Mouse (Mus musculus): Measurements from ENCODE around the gene B3gnt7. TPM values are rescaled to one million over a fixed set of nuclear protein-coding genes. Genes with fewer than 3 reads are reported as not detected.
"Not testable (repeated sequence)": the region's sequence is repeated elsewhere in the genome, so short reads cannot be mapped to it uniquely, and the experiment has no call there.

The B3gnt7 gene
- total RNA-seq, 2 experiments from 2014 or later = 0.42 to 0.75 TPM

DNA sequence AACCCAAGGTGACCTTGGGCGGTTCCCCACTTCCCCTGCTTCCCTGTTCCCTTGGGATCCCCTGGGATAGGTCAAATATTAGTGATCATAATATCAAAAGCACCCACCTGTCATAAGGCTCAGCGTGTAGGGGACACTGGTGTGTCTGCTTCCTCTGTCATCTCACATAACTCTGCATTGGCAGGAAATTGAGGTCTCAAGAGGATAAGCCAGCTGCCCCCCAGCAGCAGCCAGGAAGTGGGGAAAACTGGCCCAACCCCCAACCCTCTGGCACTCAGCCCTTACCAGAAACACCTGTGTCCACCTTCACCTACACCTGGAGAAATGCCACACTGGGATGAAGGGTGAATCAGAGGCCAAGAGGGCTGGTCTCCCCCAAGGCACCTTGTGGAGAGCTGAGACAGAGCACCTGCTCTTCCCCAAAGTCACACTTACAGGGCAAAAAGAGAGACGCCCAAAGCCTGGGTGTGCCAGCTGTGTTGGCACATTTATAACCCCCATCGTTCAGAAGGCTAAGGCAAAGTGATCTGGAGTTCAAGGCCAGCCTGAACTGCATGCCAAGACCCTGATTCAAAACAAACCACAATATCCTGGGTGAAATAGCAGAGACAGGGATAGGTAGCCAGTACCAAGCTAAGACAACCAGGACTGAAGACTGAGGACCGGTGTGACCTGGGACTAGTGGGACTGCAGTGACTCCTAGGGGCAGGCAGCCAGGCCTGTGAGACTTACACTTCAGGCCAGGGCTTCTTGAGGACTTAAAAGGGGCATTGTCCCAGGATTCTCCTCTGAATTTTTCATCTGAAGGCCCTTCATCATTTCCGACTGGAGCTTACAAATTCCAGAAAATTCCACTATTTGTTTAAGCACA, 1.2 kb upstream of the B3gnt7 start:
- no peak for DNase-seq

DNA sequence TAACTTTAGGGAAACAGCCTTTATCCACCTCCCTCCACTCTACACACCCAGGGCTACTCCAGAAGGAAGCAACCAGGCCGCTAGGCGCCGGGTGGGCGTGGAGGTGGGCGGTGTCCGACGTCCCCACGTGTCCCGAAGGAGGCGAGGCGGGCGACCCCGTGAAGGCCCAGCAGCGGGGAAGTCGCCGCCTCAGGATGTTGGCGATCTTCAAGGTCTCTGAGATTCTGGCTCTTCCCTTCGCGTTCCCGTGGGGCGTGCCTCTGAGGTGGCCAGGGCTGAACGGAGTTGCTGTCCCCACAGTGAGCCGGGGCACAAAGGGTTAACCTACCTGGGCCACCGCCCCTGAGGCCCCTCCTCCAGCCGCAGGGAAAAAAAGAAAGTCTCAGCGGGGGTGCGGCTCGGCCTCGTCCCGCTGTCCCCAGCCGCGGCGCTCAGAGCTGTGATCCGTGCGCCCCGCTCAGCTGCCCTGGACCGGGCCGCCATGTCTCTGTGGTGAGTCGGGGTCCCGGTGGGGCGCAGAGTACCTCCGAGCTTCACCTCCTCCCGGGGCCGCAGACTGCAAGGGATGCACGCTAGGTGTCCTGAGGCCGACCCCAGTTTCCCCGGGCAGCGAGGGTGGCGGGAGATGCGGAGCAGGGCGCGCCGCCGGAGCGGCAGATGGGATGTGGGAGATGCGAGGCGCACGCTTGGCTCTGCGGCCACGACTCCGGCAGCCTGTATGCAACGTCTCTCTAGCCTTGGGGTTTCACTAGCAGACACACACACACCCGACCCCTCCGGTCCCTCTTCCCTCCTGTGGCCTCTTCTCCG, 636 bp downstream of the B3gnt7 start:
- DNase-seq = peak; percentile 33 to 50

DNA sequence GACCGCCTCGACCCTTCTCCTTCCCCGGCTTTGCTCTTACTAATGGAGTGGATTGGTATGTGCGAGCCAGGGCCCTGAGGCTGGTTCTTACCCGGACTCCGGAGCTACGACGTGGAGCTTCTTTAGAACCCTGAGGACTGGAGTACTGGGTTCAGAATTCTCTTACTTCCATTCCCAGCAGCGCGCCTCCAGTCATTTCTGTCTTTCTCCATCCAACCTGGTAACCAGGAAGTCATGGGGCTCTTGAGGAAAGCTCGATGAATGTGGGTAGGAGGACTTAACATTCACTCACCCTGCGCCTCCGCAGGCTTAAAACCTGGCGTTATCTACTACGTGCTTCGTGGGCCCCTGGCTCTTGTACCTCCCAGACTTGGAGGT, 1.2 kb downstream of the B3gnt7 start:
- DNase-seq = no peak

DNA sequence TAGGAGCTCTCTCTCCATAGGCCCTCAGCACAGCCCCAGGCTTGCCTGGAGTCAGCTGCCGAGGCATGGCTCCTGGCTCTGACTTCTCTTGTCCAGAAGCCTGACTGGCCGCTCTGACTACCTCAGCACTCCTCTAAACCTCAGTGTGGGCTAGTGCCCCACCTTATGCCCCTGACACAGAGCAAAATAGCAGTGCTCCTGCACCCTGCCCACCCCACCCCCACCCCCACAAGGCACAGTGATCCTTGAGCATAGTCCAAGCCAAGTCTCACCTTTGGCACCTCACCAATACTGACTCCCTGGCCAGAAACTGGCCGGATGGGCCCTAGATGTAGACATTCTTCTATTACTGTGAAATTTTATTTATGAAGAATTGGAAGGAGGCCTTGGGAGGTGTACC, 4.1 kb downstream of the B3gnt7 start:
- no peak for DNase-seq

DNA sequence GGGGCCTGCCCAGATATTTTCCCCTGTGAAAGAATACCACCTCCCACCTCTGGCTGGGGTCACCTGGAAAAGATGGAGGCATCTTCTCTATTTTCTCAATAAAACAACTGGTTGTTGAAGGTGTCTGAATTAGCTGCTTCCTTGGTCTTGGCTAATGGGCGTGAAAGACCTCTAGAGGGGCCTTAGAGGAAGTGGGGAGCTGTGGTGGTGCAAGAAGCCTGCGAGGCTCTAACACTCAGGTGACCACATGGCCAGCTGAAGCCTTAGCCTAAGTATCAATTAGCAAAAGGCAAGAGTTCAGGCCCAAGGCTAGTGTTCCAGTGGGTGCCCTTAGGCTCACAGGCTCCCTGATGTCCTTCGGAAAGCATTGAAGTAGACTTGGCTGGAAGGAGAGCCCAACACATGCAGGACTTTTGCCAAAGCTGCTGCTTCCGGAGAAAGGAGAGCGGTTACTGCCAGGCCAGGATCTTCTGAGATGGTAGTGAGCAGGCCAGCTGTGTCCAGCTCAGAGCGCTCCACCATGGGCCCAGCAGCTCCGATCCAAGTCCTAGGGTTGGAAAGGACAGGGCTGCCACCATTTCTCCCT, 4.6 kb downstream of the B3gnt7 start:
- no peak for DNase-seq

- no peak for DNase-seq
Measured at GRCm38 (mm10) chr1:86307871-86308641, 5.4 kb downstream of the B3gnt7 start.

GRCm38 (mm10) chr1:86309270-86309833, 6.7 kb downstream of the B3gnt7 start:
- no peak for DNase-seq

DNA sequence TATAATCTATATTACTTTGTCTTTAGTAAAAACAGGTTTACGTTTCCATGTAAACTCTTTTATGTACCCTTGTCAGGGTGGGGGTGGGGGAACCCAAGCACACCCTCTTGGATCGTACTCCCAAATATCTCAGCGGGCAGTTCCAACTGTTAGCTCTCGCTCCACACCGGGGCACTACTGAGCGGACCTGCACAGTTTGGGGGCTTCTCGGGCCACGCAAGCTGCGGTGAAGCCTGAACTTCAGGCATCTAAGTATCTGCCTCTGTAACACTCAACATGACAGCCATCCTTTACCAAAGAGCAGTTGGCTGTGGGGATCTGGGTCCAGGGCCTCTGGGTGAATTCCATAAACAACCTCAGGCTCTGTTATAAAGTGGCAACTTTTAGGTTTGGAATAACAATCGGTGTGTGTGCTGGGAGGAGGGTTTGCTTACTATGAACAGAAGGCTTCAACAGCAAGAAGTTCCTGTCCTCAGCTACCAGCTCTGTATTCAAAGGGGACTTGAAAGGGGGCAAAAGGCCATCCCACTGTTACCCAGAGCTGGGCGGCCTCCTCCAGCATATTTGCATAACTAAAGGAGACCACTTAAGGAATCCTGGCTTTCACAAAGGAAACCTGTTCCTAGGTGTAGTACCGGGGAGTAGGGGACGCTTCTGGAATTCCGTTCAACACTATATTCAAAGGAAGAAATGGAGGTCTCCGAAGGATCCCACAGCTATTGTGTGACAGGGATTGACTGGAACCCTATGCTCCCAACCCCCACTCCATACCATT, 8.1 kb downstream of the B3gnt7 start:
- no peak for DNase-seq

DNA sequence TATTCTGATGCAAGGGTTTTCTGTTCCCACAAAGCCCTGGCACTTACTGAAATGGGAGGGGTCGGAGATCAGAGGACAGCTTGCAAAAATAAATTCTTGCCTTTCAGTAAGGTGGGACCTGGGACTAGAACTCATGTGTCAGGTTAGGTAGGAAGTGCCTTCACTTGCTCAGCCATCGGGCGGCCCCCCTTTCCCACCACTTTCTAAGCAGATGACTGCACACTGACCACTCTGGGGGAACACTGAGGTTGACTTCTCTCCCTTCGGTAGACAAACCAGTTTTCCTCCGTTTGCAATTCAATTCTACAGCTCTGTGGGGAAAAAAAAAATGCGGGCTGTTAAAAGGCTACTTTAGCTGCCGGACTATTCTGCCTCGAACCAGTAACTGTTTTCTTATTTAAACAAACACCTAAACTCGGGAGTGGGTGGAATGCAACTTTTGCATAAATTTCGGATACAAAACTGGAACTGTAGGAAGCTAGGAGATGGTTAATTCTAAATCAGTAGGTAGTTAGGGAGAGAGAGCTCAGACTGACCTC, 8.9 kb downstream of the B3gnt7 start:
- no peak for DNase-seq

GRCm38 (mm10) chr1:86312269-86312668, 9.6 kb downstream of the B3gnt7 start:
- no peak for DNase-seq

- no peak for DNase-seq
Measured at GRCm38 (mm10) chr1:86313096-86313771, 10.6 kb downstream of the B3gnt7 start.

DNA sequence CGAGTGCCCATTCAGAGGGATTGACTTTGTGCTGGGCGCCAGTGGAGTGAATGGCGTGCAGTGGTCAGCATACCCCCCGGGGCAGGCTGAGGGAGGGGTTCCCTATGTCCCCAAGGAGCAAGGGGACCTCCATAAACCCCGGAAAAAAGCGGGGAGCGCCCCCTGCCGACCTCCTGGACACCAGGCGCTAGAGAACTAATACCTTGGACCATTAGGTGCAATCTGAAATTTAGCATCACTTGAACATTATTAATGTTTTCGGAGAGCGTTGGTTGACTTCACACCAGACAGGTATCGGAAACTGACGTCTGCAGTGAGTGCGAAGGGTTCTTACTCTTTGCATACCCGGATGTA, 11.1 kb downstream of the B3gnt7 start:
- DNase-seq = peak in 1 of 2 experiments; percentile 33

DNA sequence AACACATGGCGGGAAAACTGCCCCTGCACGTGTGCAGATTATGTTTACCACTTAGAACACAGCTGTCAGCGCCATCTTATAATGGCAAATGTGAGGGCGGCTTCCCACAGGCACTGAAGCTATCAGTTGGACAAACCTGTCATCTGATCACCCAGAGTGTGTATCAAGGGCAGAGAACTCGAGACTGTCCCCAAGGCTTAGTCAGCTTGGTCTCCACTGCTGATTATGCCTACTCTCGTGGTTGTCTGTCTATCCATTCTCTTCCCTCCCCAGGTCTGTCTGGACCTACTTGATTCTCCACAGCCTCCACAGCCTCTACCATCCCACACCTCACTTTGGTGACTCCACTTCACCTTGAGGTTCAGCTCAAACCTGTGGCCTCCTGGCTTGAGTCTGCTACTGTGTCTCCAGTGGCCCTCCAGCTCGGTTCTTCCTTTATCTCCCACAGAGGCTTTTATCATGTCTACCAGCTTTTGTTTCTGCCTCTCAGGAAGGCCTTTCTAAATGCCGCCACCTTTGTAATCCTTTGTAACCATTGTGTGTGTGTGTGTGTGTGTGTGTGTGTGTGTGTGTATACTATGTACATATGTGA, 18.3 kb downstream of the B3gnt7 start:
- no peak for DNase-seq

DNA sequence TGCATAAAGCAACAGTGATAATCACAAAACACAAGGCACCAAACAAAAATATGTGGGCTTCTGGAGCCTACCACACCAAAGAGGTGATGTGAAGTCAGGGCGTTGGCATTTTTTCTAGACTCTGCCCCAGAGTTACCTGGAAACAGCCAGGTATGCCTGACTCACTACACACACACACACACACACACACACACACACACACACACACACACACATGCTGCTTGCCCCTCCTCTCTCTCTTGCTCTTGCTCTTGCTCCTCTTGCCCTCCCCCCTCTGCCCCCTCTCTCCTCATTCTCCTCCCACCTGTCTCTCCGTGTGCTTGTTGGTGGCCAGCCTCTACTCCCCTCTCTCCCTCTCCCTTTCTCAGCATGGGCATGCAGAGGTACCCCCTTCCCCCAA, 33.7 kb downstream of the B3gnt7 start:
- DNase-seq = no peak

DNA sequence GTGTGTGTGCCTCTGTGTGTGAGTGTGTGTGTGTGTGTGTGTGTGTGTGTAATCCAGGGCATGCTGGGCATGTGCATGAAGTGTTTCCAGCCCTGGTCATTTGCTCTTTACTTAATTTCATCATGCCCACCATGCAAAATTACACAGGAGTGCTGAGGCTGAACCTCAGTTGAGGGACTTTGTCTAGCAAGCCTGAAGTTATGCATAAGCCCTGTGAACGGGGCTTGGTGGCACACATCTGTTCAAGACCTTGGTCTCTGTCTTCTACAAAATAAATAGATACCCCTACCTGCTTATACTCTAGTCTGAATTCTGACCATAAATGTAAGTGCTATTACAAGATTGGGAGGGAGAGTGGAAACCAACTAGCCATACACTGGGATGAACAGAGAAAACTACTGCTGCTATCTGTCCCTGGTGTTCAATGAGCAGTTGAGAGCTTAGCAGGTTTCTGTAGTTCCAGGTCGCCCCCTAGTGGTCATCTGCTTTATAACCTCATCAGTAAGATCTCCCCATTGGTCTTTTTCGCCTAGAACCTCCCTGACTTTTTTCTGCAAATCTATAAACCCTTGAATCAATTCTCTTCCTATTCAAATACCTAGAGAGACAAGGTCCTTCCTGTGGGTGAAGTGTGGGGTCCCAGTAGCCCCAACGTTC, 36.7 kb downstream of the B3gnt7 start:
- DNase-seq = peak; percentile 78 to 89

DNA sequence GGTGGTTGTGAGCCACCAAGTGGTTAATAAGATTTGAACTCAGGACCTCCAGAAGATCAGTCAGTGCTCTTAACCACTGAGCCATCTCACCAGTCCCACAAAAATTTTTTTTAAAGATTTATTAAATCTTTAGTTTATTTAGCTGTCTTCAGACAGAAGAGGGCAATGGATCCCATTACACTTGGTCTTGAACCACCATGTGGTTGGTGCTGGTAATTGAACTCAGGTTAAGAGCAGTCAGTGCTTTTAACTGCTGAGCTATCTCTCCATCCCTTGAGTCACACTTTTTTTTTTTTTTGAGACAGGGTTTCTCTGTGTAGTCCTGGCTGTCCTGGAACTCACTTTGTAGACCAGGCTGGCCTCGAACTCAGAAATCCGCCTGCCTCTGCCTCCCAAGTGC, 38.5 kb downstream of the B3gnt7 start:
- not testable (repeated sequence) for DNase-seq

GRCm38 (mm10) chr1:86342371-86342770, 39.7 kb downstream of the B3gnt7 start:
- DNase-seq = no peak

DNA sequence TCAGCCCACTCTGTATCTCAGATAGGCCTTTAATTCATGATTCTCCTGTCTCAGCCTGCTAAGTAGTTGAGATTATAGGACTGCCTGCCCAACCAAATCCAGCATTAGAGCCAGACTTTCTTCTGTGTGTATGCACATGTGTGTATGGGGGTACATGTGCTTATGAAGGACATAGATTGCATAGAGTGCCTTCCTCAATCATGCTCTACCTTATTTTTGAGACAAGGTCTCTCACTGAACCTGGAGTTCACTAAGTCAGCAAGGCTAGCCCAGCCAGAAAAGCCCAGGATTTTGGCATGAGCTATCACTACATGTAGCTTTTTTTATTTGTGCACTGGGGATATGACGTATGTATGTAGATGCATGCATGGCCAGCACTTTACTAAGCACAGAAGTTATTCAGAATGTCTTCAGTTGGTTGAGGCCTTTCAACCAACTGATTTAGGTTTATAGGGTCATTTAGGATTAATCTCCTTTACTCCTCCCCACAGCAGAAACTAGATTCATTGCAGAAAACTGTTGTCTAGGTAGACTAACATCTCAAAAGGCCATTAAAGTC, 40.5 kb downstream of the B3gnt7 start:
- DNase-seq = no peak
